Mouse (Mus musculus): ENCODE measurements around the gene Poll. TPM values are rescaled to one million over a fixed set of nuclear protein-coding genes. Genes with fewer than 3 reads are reported as not detected.

Gene Poll
- total RNA-seq, 4 experiments from 2014 or later, result 15.2 to 18.4 (median 16.7) TPM

GRCm38 (mm10) chr19:45535214-45535735 is 25.1 kb downstream of the Poll start:
- DNase-seq, result no peak

DNA sequence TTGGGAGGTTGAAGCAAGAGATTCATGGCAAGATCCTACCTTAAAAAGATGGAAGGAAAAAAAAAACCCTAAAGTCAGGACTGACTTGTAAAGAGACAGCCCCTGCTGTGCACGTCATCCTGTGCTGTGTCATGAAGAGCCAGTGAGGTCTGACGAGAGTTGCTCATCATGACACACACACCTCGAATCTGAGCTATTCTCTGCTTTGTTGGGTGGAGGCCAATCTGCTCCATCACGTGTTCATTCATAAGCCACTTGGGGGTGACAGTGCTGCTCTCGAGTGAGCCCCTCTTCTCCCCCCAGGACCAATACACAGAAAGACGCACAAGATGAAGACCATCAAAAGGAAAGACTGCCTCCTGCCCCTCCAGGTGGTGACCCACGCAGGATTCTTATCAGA is 26.7 kb downstream of the Poll start:
- no peak for DNase-seq

GRCm38 (mm10) chr19:45531554-45531953 is 28.8 kb downstream of the Poll start:
- no peak for DNase-seq

DNA sequence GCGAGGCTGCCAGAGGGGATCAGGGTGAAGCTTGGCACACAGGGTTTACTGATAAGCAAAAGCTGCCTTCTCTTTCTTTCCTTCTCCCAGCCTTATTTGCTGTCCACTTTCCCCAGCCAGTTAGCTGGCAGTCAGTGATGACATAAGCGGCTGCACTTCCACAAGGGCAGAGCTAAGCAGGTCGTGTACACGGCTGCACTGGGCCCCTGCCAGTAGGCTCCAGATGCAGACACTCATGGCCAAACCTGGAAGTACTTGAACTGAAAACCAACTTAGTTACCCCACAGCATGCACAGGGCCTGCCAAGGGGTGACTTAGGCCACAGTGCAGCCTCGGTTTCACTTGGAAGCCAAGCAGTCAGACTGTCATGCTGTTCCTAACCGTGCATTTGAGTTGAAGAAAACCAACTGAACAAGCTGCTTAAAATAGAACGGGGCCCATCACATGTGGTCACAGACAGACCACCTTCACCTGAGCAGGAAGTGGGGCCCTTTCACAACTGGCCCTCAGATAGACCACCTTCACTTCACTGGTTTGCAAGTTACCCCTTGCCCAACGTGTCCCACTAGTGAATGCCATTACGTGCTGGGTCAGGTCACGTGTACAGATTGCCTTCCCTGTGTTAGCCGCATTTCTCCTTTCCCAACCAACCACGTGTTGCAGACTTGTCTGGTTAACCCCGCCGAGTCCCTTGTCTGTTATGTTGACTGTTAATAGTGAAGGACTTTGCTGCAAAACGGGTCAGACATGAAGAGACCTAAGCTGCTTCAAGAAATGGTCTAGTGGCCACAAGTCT is 29.9 kb downstream of the Poll start:
- no peak for DNase-seq

- no peak for DNase-seq
Measured at GRCm38 (mm10) chr19:45529294-45529693, 31.0 kb downstream of the Poll start.

GRCm38 (mm10) chr19:45527931-45528534 is 32.3 kb downstream of the Poll start:
- DNase-seq, result no peak

DNA sequence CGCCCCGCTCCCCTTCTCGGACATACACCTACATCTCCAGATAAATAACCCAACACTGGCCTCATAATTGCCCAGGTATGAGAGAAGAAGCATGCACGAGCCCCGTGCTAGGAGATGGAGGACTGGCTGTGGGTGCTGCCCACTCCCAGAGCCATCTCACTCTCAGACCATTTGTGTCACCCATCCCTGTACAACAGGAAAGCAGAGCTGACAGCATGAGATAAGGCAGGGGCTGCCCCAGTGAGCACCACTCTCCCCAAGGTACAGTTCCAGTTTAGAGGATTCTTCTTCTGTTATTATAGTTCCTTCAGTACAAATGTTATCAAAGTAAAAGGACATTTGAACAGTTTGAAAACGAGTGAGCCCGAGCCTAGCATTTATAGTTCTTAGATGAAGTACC is 32.9 kb downstream of the Poll start:
- no peak for DNase-seq

DNA sequence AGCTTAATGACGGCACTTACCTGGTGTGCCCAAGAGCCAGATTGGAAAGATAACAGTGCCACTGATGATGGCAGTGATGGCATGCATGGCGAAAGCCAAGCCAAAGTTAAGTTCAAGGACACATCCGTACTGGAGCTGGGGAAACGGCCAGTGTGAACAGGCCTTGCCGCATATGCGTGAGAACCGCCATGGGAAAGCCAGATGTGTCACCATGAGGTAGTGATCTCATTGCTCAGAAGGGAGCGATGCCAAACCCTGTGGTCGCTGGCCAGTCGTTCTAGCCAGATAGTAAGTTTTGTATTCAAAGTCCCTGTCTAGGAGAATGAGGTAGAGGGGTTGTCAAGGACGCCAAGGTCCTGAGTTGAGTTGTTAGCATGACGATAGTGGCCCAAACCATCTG is 44.1 kb downstream of the Poll start:
- no peak for DNase-seq

GRCm38 (mm10) chr19:45515341-45515740 is 45.0 kb downstream of the Poll start:
- DNase-seq, result no peak

GRCm38 (mm10) chr19:45511406-45511805 is 48.9 kb downstream of the Poll start:
- no peak for DNase-seq

DNA sequence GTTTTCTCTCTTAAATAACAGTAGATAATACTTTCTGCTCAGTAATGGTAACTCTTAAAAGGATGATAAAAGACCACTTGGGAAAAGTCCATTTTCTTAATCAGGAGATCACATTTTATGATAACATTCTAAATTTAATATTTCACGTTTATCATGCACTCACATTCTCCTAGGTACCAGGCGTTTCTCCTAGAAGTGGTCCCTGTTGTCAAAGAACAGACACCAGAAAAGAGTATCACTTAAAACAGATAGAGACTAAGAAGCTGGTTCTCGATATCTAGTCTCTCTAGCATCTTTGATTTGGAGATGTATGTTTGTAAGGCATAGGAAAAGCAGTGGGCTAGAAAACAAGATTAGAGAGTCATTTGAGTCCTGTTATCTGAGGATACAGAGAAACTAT is 49.7 kb downstream of the Poll start:
- no peak for DNase-seq

GRCm38 (mm10) chr19:45507531-45507930 is 52.8 kb downstream of the Poll start:
- no peak for DNase-seq

DNA sequence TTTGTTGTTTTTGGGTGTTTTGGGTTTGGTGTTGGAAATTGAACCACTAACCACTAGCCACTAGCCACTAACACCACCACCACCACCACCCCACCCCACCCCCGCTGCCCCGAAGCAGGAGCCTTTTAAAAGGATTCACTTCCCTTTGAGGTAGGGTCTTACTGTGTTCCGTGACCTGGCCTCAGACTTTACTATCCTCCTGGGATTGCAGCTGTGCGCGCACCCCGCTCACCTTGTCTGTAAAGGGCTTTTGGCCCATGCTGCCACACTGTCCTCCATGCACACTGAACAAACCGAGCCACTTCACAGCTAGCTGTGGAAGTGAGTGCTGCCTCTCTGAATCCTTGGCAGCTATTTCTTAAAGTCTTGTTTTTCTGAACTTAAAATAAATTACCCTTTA is 54.9 kb downstream of the Poll start:
- DNase-seq, result no peak

Other genes starting within 250 kb of the Poll start
- gene Btrc, start 196.8 kb downstream of the Poll start, total RNA-seq (2022), result 10 to 100 TPM; 48.2 to 67.7 (median 54.8) TPM
- 10 to 100 TPM; 34.3 to 43.0 (median 36.2) TPM for gene Gm17018, start 84 bp upstream of the Poll start, total RNA-seq (2022)
- gene Fbxw4, start 99.8 kb upstream of the Poll start, total RNA-seq (2022), result 10 to 100 TPM; 25.6 to 36.1 (median 30.8) TPM
- not detected for gene Fgf8, start 182.4 kb upstream of the Poll start, total RNA-seq (2022)
- gene Npm3, start 189.1 kb upstream of the Poll start, total RNA-seq (2022), result 10 to 100 TPM; 26.4 to 35.4 (median 29.2) TPM
- gene Mgea5, start 223.3 kb upstream of the Poll start, total RNA-seq (2022), result 10 to 100 TPM; 67.3 to 95.3 (median 84.0) TPM

Measured in adrenal gland, adult 8-10 months (tissue).